In genomic region chr6:145910469-145911426, GRCm38 (mm10) we compare ENCODE assay signal across 28 mouse cellular contexts. TPM values are rescaled to one million over a fixed set of nuclear protein-coding genes. Genes with fewer than 3 reads are reported as not detected.
DNase-seq lines count a peak whose midpoint lies in the region; ATAC-seq and TF ChIP-seq lines count a peak whose summit lies in the region.
"Had no signal": no experiment of that assay in that cellular context is flagged by ENCODE, and none has a peak within 500 bp of the region (broad histone marks: within the 10 kb centered on the region; RNA-seq: fewer than 3 reads in every experiment).

No protein-coding gene starts in this region.

- no peak overlapping the region for H3K9ac ChIP-seq in midbrain, embryonic 11.5 days (ENCODE audit: low read length)
- no peak overlapping the region for H3K9ac ChIP-seq in midbrain, postnatal 0 days (replicated peaks; ENCODE audit: low read length, poor library complexity, severe bottlenecking)
- H3K9ac ChIP-seq: limb, embryonic 12.5 days; midbrain, embryonic 12.5 days had no signal

- no peak for TF ChIP-seq CTCF in midbrain, postnatal 0 days (IDR thresholded peaks at IDR 0.05)

- H3K27ac ChIP-seq in midbrain, embryonic 11.5 days (ENCODE audit: low read depth, low read length): no peak overlapping the region
- no peak overlapping the region for H3K27ac ChIP-seq in midbrain, postnatal 0 days (ENCODE audit: low read depth, low read length)
- H3K27ac ChIP-seq: embryonic facial prominence, embryonic 10.5 days; forebrain, embryonic 10.5 days; limb, embryonic 12.5 days; midbrain, embryonic 12.5 days had no signal

- 63% methylated on average over 3 of the region's 3 CpGs for WGBS in midbrain, embryonic 11.5 days
- 47% methylated on average over 3 of the region's 3 CpGs for WGBS in midbrain, postnatal 0 days

- peak; percentile 36 to 64 for DNase-seq in adrenal gland, adult (ENCODE audit: inconsistent age in 2 of 2, low spot score in 1 of 2)
- no peak for DNase-seq in adrenal gland, adult 18-20 months (ENCODE audit: low spot score in 2 of 2)
- DNase-seq in midbrain, embryonic 11.5 days (ENCODE audit: low spot score, missing footprints): peak; percentile 78
- no peak for DNase-seq in midbrain, postnatal 0 days (ENCODE audit: low spot score)
- peak; percentile 15 for DNase-seq in R1 (ENCODE audit: low read depth, low spot score)
- peak; percentile 58 for DNase-seq in brain, adult 2 months (ENCODE audit: low read depth, low spot score)
- no peak for DNase-seq in cerebellum, adult 8-10 months
- DNase-seq: cerebellum, adult 11 months; cerebellum, postnatal 10 days; gastrocnemius, postnatal 10 days; kidney, adult 2 months; kidney, postnatal 14 days; layer of hippocampus, postnatal 36 days; lung, adult 18-20 months; lung, postnatal 10 days; thymus, postnatal 25 days had no signal

- H3K4me2 ChIP-seq in midbrain, embryonic 11.5 days: no peak overlapping the region
- H3K4me2 ChIP-seq in midbrain, postnatal 0 days (ENCODE audit: low read depth, low read length, poor library complexity, severe bottlenecking): no peak overlapping the region
- H3K4me2 ChIP-seq: heart, embryonic 11.5 days; limb, embryonic 12.5 days; liver, embryonic 11.5 days; midbrain, embryonic 12.5 days had no signal

- no peak for ATAC-seq in midbrain, embryonic 11.5 days (ENCODE audit: low FRiP score)
- ATAC-seq in midbrain, postnatal 0 days (ENCODE audit: low FRiP score): no peak
- no peak for ATAC-seq in megakaryocyte-erythroid progenitor cell, adult 5-6 weeks (replicated peaks; ENCODE audit: low FRiP score, low TSS enrichment, poor library complexity, severe bottlenecking)
- ATAC-seq: activated CD4-positive, CD25-positive, alpha-beta regulatory T cell, adult 4 months; CD4-positive, CD25-positive, alpha-beta regulatory T cell, adult 4 months; forebrain, embryonic 16.5 days; Patski had no signal

- H3K27me3 ChIP-seq in midbrain, embryonic 11.5 days (ENCODE audit: control insufficient read depth, insufficient read depth, low read length): no peaks in the 10 kb centered on the region
- H3K27me3 ChIP-seq in midbrain, postnatal 0 days (ENCODE audit: insufficient read depth, low read length): no peaks in the 10 kb centered on the region
- H3K27me3 ChIP-seq: limb, embryonic 12.5 days; midbrain, embryonic 12.5 days; Patski had no signal

- no peaks in the 10 kb centered on the region for H3K9me3 ChIP-seq in midbrain, embryonic 11.5 days (ENCODE audit: control insufficient read depth, low read length)
- no peaks in the 10 kb centered on the region for H3K9me3 ChIP-seq in midbrain, postnatal 0 days (ENCODE audit: low read length)
- H3K9me3 ChIP-seq: embryonic facial prominence, embryonic 10.5 days; forebrain, embryonic 10.5 days; limb, embryonic 12.5 days; midbrain, embryonic 12.5 days had no signal

- no peaks in the 10 kb centered on the region for H3K4me1 ChIP-seq in midbrain, embryonic 11.5 days (ENCODE audit: control insufficient read depth, insufficient read depth, low read length)
- H3K4me1 ChIP-seq in midbrain, postnatal 0 days (ENCODE audit: insufficient read depth, low read length): no peaks in the 10 kb centered on the region
- H3K4me1 ChIP-seq: limb, embryonic 12.5 days; midbrain, embryonic 12.5 days had no signal

- no peaks in the 10 kb centered on the region for H3K36me3 ChIP-seq in midbrain, embryonic 11.5 days (ENCODE audit: control insufficient read depth, insufficient read depth, low read length)
- no peaks in the 10 kb centered on the region for H3K36me3 ChIP-seq in midbrain, postnatal 0 days (ENCODE audit: insufficient read depth, low read length)
- H3K36me3 ChIP-seq: embryonic facial prominence, embryonic 10.5 days; forebrain, embryonic 10.5 days; limb, embryonic 12.5 days; midbrain, embryonic 12.5 days had no signal

- no peak overlapping the region for H3K4me3 ChIP-seq in midbrain, embryonic 11.5 days (ENCODE audit: low read depth, low read length)
- no peak overlapping the region for H3K4me3 ChIP-seq in midbrain, postnatal 0 days (ENCODE audit: low read depth, low read length)
- H3K4me3 ChIP-seq: embryonic facial prominence, embryonic 10.5 days; forebrain, embryonic 10.5 days; limb, embryonic 12.5 days; midbrain, embryonic 12.5 days had no signal

RNA-seq across cellular contexts. Expression of gene Sspn, which starts 20.7 kb away (rescaled TPM):
- total RNA-seq in adrenal gland, adult 18-20 months (2021): 10 to 100 TPM; 10.2 to 10.5 TPM
- 2.6 and 3.1 TPM in 2 replicates for polyA plus RNA-seq in midbrain, embryonic 11.5 days (2014; fragmentation: Nextera tagmentation; extraction: Ambion mirVana)
- total RNA-seq in midbrain, postnatal 0 days (2014; rRNA removed): 4.2 and 6.1 TPM in 2 replicates
- 5.7 and 5.8 TPM in 2 replicates for polyA plus RNA-seq in midbrain, postnatal 0 days (2015; fragmentation: Nextera tagmentation; extraction: Ambion mirVana)
- not detected in 2 replicates for total RNA-seq in megakaryocyte-erythroid progenitor cell, adult 5-6 weeks (2014; fragmentation: Nextera tagmentation)
- total RNA-seq in megakaryocyte-erythroid progenitor cell, adult 5-6 weeks (2017): not detected in 2 replicates
- total RNA-seq: granulocyte monocyte progenitor cell, adult 5-6 weeks had no signal
- polyA plus RNA-seq: activated CD4-positive, CD25-positive, alpha-beta regulatory T cell, adult 4 months; CD4-positive, CD25-positive, alpha-beta regulatory T cell, adult 4 months had no signal

RNA-seq across cellular contexts. Expression of gene Bhlhe41, which starts 45.4 kb away (rescaled TPM):
- 10 to 100 TPM; 14.9 to 19.6 TPM for total RNA-seq in adrenal gland, adult 18-20 months (2021)
- polyA plus RNA-seq in midbrain, embryonic 11.5 days (2014; fragmentation: Nextera tagmentation; extraction: Ambion mirVana): 1.9 and 2.1 TPM in 2 replicates
- total RNA-seq in midbrain, postnatal 0 days (2014; rRNA removed): 6.3 and 6.4 TPM in 2 replicates
- polyA plus RNA-seq in midbrain, postnatal 0 days (2015; fragmentation: Nextera tagmentation; extraction: Ambion mirVana): 7.3 and 8.3 TPM in 2 replicates
- total RNA-seq in megakaryocyte-erythroid progenitor cell, adult 5-6 weeks (2014; fragmentation: Nextera tagmentation): not detected in 2 replicates
- total RNA-seq in megakaryocyte-erythroid progenitor cell, adult 5-6 weeks (2017): 0.19 TPM in 1 of 2 replicates, not detected in the other
- total RNA-seq: granulocyte monocyte progenitor cell, adult 5-6 weeks had no signal

Comparison
In these comparisons a context has a peak if more than half of its experiments do, and no peak if none do; other contexts are left out.
1. DNase-seq: peak in adrenal gland, adult (2 of 2), midbrain, embryonic 11.5 days (single experiment), R1 (single experiment) and brain, adult 2 months (single experiment); none in adrenal gland, adult 18-20 months (0 of 2), midbrain, postnatal 0 days (single experiment) and cerebellum, adult 8-10 months (single experiment).